Mouse (Mus musculus): ENCODE data around the gene Adam3.
A peak's percentile ranks its signal among the peaks of the same experiment; 100 is the strongest.

The Adam3 gene

DNA sequence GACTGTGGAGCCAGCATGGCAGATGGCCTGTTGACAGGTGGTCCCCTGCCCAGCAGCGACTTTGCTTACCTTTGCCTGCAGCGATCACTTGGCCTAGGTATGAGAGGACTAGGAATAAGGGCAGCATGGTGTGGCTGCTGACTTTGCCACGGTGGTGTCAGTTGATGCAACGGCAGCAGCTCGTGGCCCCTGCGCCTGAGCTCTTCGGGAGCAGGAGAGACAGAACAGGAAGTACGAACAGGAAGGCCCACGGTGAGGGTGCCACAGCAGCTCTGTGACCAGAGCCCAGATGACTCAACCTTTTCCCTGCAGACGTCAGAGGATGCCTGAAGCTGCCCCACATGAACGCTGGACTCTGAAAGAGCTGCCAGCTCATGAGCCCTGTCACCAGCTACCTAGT is at the start of gene Adam3:
TSS of gene Adam3 (minus strand) at position 223 of the 400 bp plus-strand sequence.
- DNase-seq (ENCODE audit: low read depth, low spot score): peak; percentile 2

DNA sequence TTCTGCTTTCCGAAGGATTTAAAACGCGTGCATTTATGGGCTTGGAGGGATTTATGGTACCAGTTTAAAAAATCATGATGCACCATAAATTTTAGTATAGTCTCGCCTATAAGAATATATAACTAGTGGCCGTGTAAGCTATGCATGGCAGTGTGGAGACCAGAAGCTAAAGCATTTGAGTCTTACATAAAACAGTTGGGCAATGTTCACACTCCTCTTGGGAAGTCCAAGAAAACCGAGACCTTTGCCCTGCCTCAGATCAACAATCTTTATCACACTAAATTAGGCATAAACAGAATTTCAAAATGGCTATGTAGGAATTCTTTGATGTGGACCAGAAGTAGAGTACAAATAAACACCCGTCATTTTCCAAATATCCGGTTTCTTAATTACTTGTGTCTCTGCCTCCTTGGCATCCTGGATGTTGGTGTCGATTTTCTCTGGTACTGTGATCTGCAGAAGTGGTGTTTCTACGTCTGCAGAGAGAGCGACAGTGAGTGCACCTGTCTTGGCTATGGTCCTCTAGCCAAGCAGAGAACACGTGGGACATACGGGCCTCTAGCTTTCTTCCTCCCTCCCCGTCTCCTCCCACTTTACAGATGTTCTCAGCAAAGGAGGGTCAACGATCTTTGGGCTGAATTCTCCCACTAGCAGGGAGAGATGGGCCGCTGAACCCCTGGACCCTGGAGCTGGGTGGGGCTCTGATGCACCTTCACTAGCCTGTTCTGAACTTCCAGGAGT is 596 bp downstream of the Adam3 start:
- DNase-seq (ENCODE audit: low read depth, low spot score): no peak
